Mouse (Mus musculus) liver, adult 2 months (tissue): ENCODE data around the gene Cdh12. TPM values are rescaled to one million over a fixed set of nuclear protein-coding genes. Genes with fewer than 3 reads are reported as not detected.

Source experiments
- DNase-seq: peaks from one replicate; pipeline ENCODE4 v3.0.0-alpha.2; 2011; ENCODE audit warnings: low read depth, low spot score; ENCODE audit errors: extremely low read depth
- H3K27ac ChIP-seq: fragments of 200-500 bp; replicated peaks from 2 replicates; pipeline ENCODE4 v1.5.1; 2012; ENCODE audit warnings: low read depth, mild to moderate bottlenecking, control low read depth, inconsistent platforms, low read length; ENCODE audit not compliant: insufficient read depth
- H3K27me3 ChIP-seq: fragments of 200-500 bp; 2 replicates; pipeline ENCODE4 v1.6.1; 2012; ENCODE audit warnings: mild to moderate bottlenecking, moderate library complexity, low read length, inconsistent platforms; ENCODE audit not compliant: control insufficient read depth, insufficient read depth
- H3K36me3 ChIP-seq: fragments of 200-500 bp; 2 replicates; pipeline ENCODE4 v1.6.1; 2012; ENCODE audit warnings: low read length, inconsistent platforms; ENCODE audit not compliant: control insufficient read depth, insufficient read depth
- H3K4me1 ChIP-seq: fragments of 200-500 bp; 2 replicates; pipeline ENCODE4 v1.6.1; 2011; ENCODE audit warnings: low read length; ENCODE audit not compliant: control insufficient read depth, insufficient read depth
- H3K4me3 ChIP-seq: fragments of 200-500 bp; 2 replicates; pipeline ENCODE4 v1.5.1; 2011; ENCODE audit warnings: low read depth, mild to moderate bottlenecking, control low read depth, low read length, moderate library complexity; ENCODE audit not compliant: insufficient read depth
- H3K79me2 ChIP-seq: fragments of 200-500 bp; 2 replicates; pipeline ENCODE4 v1.6.1; 2012; ENCODE audit warnings: inconsistent platforms, mild to moderate bottlenecking, low read length, moderate library complexity; ENCODE audit not compliant: control insufficient read depth, insufficient read depth
- H3K9ac ChIP-seq: fragments of 200-500 bp; 2 replicates; pipeline ENCODE4 v1.6.1; 2012; ENCODE audit warnings: low read depth, mild to moderate bottlenecking, control low read depth, inconsistent platforms, low read length
- CTCF ChIP-seq: fragments of 200-500 bp; IDR thresholded peaks from 2 replicates; pipeline ENCODE4 v1.5.1; 2011; ENCODE audit warnings: low read depth, low read length, control low read depth
- POLR2A ChIP-seq: fragments of 200-500 bp; IDR thresholded peaks from 2 replicates; pipeline ENCODE4 v1.6.1; 2011; ENCODE audit warnings: low read length, control low read depth; ENCODE audit not compliant: insufficient read depth; ENCODE audit errors: extremely low read depth
- WGBS: fragments of 180-500 bp; shearing (Covaris S2); methylation state at CpG from one replicate; pipeline ENCODE4 v1.1.7; 2018; 5-methylcytosine and 5-hydroxymethylcytosine counted together
- polyA plus RNA-seq: library from polyadenylated mRNA; depleted of rRNA; stranded (reverse); fragments of >200 nt; gene quantifications from 2 replicates; pipeline ENCODE4 v1.2.3, GENCODE M21; 2012
- total RNA-seq: library from RNA; depleted of rRNA; stranded (reverse); fragments of >200 nt; gene quantifications from 2 replicates; pipeline ENCODE4 v1.2.3, GENCODE M21; 2014

Cdh12 gene
- total and polyA plus RNA-seq, 2 experiments, result not detected

DNA sequence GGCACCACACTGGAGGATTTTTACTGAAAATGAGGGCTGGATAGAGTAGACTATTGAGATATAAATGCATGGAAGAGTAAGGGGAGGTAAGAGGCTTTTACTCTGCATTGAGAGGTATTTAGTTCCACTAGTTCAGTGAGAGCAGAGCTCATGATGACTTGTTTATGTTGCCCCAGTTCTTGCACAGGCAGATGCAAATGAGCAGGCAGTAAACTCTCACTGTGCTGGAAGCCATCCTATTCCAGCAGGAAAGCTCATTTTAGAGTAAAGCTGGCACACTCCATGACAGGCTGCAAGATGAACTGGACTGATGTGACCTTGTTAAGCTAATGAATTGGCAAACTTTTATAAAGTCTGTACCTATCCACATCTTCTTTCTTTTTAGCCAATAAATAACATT is 494.9 kb downstream of the Cdh12 start:
- Histone ChIP-seq H3K36me3 (no peaks in the 10 kb centered on the region), H3K4me1 (no peaks in the 10 kb centered on the region), H3K4me3 (no peak overlapping the region), H3K27ac (no peak overlapping the region), H3K79me2 (no peaks in the 10 kb centered on the region), H3K27me3 (no peaks in the 10 kb centered on the region), H3K9ac (no peak overlapping the region)
- TF ChIP-seq POLR2A (no peak), CTCF (no peak)
- DNase-seq, result no peak

DNA sequence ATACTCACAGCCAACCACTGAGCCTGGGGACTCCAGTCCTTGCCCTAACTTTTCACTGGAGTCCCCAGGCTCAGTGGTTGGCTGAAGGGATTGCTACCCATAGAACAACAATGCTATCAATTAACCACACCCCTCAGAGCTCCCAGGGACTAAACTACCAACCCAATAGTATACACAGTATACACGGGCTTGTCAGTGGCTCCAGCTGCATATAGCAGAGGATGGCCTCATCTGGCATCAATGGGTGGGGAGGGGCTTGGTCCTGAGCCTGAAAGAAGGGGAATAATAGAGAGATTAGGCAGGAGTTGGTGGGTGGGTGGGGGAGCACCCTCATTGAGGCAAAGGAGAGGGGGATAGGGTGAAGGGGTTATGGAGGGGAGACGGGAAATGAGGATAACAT is 518.4 kb downstream of the Cdh12 start:
- Histone ChIP-seq H3K4me3 (no peak overlapping the region), H3K4me1 (no peaks in the 10 kb centered on the region), H3K79me2 (no peaks in the 10 kb centered on the region), H3K9ac (no peak overlapping the region), H3K27ac (no peak overlapping the region), H3K27me3 (no peaks in the 10 kb centered on the region), H3K36me3 (no peaks in the 10 kb centered on the region)
- no peak for DNase-seq
- no peak for TF ChIP-seq POLR2A
- no peak for TF ChIP-seq CTCF
- WGBS, result 52% methylated on average over 2 of the region's 2 CpGs

DNA sequence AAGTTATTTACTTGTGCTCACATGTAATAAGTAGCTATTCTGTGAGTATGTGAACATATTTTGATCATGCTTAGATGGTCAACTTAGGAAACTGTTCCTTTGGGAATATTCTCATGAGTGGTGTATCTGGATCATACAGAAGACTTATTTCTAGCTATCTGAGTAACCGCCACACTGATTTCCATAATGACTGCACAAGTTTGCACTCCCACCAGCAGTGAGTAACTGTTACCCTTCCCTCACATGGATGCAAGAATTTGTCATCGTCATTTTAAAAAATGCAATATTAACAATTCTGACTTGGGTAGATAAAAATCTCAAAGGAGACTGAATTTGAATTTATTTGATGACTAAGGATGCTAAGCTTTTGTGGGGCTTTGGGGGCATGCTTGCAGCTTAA is 522.0 kb downstream of the Cdh12 start:
- no peaks in the 10 kb centered on the region for H3K79me2 ChIP-seq
- no peaks in the 10 kb centered on the region for H3K27me3 ChIP-seq
- TF ChIP-seq CTCF (no peak), POLR2A (no peak)
- no peaks in the 10 kb centered on the region for H3K4me1 ChIP-seq
- DNase-seq, result no peak
- H3K4me3 ChIP-seq, result no peak overlapping the region
- H3K27ac ChIP-seq, result no peak overlapping the region
- H3K36me3 ChIP-seq, result no peaks in the 10 kb centered on the region
- 85% methylated on average over 2 of the region's 2 CpGs for WGBS
- no peak overlapping the region for H3K9ac ChIP-seq

DNA sequence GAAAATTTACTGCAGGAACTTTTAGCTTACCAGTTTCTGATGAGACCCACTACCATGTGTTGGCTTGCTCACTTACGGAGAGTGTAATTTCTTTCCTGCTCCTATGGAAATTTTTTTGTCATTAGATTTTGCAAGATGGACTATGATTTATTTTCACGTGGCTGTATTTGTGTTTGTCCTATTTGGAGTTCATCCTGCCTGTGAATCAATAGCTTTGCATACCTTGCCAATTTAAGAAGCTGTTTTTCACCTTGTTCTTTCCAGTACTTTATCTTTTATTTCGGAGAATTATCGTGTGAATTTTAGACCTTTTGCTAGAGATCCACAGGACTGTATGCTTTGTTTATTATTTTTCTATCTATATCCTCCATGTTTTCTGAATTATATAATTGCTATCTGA is 551.5 kb downstream of the Cdh12 start:
- H3K79me2 ChIP-seq, result no peaks in the 10 kb centered on the region
- no peak overlapping the region for H3K4me3 ChIP-seq
- no peak overlapping the region for H3K9ac ChIP-seq
- DNase-seq, result peak; percentile 92
- H3K4me1 ChIP-seq, result no peaks in the 10 kb centered on the region
- H3K36me3 ChIP-seq, result no peaks in the 10 kb centered on the region
- no peak overlapping the region for H3K27ac ChIP-seq
- TF ChIP-seq CTCF (no peak), POLR2A (no peak)
- 31% methylated on average over 4 of the region's 4 CpGs for WGBS
- no peaks in the 10 kb centered on the region for H3K27me3 ChIP-seq

DNA sequence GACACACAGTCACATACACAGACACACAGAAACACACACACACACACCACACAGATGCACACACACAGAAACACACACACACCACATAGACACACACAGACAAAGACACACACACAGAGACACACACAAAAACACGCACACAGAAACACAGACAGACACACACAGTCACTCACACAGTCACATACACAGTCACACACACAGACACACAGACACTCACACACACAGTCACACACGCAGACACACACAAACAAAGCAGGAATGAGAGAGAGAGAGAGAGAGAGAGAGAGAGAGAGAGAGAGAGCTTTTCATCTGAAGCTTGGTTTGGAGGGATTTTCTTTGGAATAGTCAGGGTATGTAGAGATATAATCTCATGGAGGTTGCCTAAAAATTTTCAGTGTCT is 558.9 kb downstream of the Cdh12 start:
- no peak for DNase-seq
- TF ChIP-seq CTCF (no peak), POLR2A (no peak)
- Histone ChIP-seq H3K27ac (no peak overlapping the region), H3K4me3 (no peak overlapping the region), H3K4me1 (no peaks in the 10 kb centered on the region), H3K36me3 (no peaks in the 10 kb centered on the region), H3K79me2 (no peaks in the 10 kb centered on the region), H3K27me3 (no peaks in the 10 kb centered on the region), H3K9ac (no peak overlapping the region)
- 78% methylated on average over 2 of the region's 2 CpGs for WGBS

DNA sequence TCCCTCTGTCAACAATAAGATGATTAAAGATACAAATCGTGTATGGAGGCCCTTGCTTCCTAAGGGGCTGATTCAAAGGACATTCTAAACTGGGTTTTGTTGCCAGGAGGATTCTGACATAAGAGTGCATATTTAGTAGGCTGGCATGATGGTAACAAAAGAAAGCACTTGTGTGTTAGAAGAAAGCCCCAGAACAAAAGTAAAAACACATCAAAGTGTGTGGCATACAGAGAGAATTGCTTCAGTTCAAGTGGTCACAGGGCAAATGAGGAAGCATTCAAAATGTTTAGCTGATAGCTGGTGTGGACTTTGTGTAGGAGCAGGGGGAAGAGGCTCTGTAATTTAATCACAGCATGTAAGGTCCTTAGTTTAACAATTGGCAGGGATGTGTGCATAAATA is 559.4 kb downstream of the Cdh12 start:
- WGBS, result 37% methylated on average over 1 of the region's 1 CpGs

DNA sequence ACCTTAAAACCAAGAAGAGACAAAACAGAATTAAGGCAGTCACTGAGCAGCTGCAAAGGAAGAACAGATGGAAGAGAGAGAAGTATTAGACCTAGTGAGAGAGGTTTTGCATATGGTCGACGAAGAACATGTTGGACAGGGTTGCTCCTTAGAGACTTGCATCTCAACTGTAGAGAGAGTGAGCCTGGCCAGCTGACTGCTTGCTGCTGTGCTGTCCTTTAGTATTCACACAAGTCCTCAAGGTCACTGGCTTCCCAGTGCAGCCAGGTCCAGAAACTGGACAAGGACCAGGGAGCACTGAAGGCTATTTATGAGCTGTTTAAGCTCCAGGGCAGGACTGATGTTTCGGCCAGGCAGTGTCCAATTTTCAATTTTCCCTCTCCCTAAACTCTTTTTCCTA is 559.9 kb downstream of the Cdh12 start:
- H3K9ac ChIP-seq, result no peak overlapping the region
- H3K36me3 ChIP-seq, result no peaks in the 10 kb centered on the region
- H3K4me1 ChIP-seq, result no peaks in the 10 kb centered on the region
- DNase-seq, result peak; percentile 50
- H3K27ac ChIP-seq, result no peak overlapping the region
- no peaks in the 10 kb centered on the region for H3K79me2 ChIP-seq
- TF ChIP-seq CTCF (no peak), POLR2A (no peak)
- H3K4me3 ChIP-seq, result no peak overlapping the region
- no peaks in the 10 kb centered on the region for H3K27me3 ChIP-seq
- WGBS, result 68% methylated on average over 3 of the region's 3 CpGs

More for the DNA sequence above, 559.4 kb downstream of the Cdh12 start:
- DNase-seq, result no peak
- Histone ChIP-seq H3K79me2 (no peaks in the 10 kb centered on the region), H3K9ac (no peak overlapping the region), H3K36me3 (no peaks in the 10 kb centered on the region), H3K27me3 (no peaks in the 10 kb centered on the region), H3K4me1 (no peaks in the 10 kb centered on the region), H3K27ac (no peak overlapping the region), H3K4me3 (no peak overlapping the region)
- TF ChIP-seq CTCF, result no peak
- TF ChIP-seq POLR2A, result no peak
